Mouse (Mus musculus): ENCODE measurements at regions not wholly inside any gene's neighbourhood (a gene's known extent, or its start where the extent isn't known, plus 50 kb on each side); places are given as distances from the start of the nearest gene placed in this dataset.

- TF ChIP-seq CTCF (IDR thresholded peaks at IDR 0.05; ENCODE audit: low read depth) (no peak), EP300 (optimal IDR thresholded peaks at IDR 0.05) (no peak)
Observed at GRCm38 (mm10) chr9:76733812-76734211, 166.9 kb upstream of the Fam83b start.
